Mouse (Mus musculus) small intestine, adult 2 months (tissue): ENCODE measurements around the gene Cd33.

Experiments used
- CTCF ChIP-seq: fragments of 200-500 bp; IDR thresholded peaks from 2 replicates; pipeline ENCODE4 v1.5.1; 2012; ENCODE audit warnings: low read depth, mild to moderate bottlenecking, control low read depth, inconsistent platforms, low read length, moderate library complexity, mixed read lengths; ENCODE audit not compliant: insufficient replicate concordance, insufficient read length; ENCODE audit errors: extremely low read depth
- POLR2A ChIP-seq: fragments of 200-500 bp; IDR thresholded peaks from 2 replicates; pipeline ENCODE4 v1.6.1; 2012; ENCODE audit warnings: low read depth, mild to moderate bottlenecking, control low read depth, inconsistent platforms, low read length, moderate library complexity

DNA sequence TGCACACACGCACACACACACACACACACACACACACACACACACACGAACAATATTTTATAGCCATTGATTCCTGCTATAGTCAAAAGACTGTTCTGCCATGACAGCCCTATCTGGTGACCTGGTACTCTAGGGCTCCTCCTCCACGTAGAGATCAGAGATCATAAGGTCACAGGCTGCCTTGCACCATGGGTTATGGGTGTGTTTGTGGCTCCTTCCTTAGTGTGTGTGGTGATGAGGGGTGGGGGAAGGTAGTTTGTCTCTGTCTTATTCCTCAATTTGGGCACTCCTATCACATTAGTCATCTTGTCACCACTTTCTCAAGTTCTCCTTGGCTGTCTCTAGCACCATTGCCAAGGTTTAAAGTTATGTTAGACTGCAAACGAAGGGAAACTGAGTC, 5.7 kb downstream of the Cd33 start:
- TF ChIP-seq POLR2A (no peak), CTCF (no peak)
